Mouse (Mus musculus) erythroblast, embryonic 14.5 days (primary cell): Measurements from ENCODE around the gene Cdkl4.

ENCODE experiments used
- GATA1 ChIP-seq: IDR thresholded peaks from 2 replicates; pipeline ENCODE4 v1.6.1; 2012; ENCODE audit warnings: low read length, inconsistent platforms, mixed read lengths
- TAL1 ChIP-seq: IDR thresholded peaks from 3 replicates; pipeline ENCODE4 v1.6.1; 2012; ENCODE audit warnings: low read length, inconsistent platforms, mixed read lengths

DNA sequence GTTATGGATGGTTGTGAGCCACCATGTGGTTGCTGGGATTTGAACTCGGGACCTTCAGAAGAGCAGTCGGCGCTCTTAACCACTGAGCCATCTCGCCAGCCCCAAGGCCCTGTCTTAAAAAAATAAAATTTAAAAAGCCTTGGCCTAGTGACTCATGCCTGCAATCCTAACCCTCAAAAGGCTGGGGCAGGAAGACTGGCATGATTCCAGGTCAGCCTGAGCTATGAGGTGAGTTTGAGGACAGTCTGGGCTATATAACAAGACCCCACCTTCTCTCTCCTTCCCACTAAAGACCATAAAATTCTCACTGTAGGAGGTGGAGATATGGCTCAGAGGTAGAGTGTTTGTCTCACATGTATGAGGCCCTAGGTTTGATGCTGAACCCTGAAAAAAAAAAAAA is 85.3 kb downstream of the Cdkl4 start:
- TF ChIP-seq GATA1 (no peak), TAL1 (no peak)
